Mouse (Mus musculus) T-cell, adult 2 months (primary cell): ENCODE results near the gene Ints6.
"Not testable (repeated sequence)": the region's sequence is repeated elsewhere in the genome, so short reads cannot be mapped to it uniquely, and the experiment has no call there.

Experiments used
- DNase-seq: peaks from one replicate; pipeline ENCODE4 v3.0.0; 2022; ENCODE audit warnings: low spot score

Gene Ints6

DNA sequence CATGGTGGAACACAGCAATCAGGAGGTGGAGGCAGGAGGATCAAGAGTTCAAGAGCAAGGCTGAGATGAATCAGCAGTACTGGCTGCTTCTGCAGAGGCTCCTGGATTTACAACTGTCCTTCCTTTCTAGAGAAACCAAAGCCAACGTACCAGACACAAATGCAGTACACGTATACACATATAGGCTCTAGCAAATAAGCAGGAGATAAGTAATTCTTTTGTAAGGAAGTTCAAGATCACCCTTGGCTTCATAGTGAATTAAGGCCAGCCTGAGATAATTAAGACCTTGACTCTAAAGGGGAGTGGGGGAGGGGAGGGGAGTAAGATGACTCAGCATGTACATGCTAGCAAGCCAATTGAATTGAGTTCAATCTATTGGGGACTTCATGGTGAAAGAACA is 9.5 kb downstream of the Ints6 start:
- no peak for DNase-seq

DNA sequence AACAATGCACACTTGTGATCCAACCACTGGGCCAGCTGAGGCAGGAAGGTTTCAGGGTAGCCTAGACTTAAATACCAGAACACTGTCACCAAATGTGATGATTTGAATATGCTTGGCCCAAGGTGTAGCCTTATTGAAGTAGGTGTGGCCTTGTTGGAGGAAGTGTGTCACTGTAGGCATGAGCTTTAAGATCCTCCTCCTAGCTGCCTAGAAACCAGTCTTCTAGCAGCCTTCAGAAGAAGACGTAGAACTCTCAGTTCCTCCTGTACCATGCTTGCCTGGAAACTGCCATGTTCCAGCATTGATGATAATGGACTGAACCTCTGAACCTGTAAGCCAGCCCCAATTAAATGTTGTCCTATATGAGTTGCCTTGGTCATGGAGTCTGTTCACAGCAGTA is 25.3 kb downstream of the Ints6 start:
- DNase-seq, result no peak

DNA sequence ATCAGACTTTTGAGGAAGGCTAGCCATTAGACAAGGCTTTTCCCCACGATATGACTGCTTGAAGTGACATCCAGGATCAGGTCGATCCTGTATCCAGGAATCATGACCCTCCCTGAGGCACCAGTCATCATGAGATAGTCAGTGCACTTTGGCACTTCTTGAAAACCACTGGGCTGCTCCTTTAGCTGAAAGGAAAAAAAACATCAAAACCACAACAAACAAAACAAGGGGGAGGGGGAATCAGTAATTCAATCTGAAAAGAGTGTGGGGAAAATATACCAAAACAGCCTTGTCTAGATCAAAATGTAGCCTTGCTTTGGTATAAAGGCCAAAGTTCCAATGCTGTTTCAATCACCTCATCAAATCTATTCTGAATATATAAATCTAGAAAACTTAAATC is 27.3 kb downstream of the Ints6 start:
- no peak for DNase-seq

DNA sequence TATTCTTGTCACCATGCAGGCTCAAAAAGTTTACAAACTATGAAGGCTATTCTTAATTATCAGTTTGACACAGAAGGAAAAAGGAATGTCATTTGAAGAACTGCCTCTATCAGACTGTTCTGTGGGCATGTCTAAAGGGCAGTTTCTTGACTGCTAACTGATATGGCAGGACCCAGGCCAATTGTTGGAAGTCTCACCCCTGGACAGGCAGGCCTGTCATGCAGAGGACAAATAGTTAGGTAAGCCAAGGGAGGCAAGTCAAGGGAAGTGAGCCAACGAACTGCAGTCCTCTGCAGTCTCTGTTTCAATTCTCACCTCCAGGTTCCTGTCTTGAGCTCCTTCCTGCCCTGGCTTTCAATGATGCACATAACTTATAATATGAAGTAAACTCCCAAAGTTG is 29.1 kb downstream of the Ints6 start:
- no peak for DNase-seq

DNA sequence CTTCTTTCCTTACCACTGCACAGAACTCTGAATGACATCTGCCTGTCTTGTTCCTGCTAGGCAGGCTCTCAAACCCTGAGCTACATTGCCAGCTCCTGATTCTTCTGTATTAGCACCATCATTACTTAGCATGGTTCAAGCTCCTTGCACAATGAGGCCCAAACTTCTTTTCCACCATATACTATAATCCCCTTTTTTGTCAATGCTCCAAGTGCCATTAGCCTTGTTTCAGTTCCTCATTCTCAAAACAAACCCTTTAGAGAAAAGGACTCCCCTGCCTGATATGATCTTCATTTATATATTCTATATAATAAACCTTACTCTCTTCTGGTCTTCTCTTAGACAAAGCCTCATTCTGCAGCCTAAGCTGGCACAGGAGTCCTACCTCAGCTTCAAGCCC is 36.4 kb downstream of the Ints6 start:
- DNase-seq, result no peak

DNA sequence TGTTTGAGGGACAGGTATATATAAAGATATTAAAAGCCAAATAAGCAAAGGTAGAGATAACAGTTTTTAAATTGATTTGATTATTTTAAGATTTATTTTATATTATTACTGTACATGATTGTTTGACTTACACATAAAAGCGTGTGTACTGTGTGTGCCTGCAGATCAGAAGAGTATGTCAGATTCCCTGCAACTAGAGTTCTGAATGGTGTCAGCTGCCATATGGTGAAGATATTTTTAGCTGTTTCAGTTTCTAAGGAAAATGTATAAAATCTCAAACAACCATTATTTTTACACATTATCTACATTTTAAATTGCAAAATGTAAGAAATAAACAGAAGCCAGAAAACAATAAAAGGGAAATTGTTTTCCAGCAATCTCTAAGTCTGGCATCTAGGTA is 39.3 kb downstream of the Ints6 start:
- DNase-seq, result no peak

DNA sequence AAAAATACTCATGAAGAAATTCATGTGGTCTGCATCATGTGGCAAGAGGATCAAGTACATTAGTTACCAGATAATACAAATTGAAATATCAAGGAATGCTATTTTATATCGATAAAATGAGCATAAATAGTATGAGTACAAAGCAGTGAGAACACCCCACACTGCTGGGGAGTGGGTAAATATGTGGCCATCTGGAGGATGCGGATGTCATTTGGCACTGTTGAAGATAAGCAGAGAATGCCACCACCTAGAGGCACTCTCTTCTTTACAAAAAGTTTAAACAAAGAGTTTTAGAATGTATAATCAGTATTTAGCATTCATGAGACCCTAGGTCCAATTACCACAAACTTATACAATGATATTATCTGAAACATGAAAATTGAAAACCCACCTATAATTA is 42.8 kb downstream of the Ints6 start:
- DNase-seq, result no peak

DNA sequence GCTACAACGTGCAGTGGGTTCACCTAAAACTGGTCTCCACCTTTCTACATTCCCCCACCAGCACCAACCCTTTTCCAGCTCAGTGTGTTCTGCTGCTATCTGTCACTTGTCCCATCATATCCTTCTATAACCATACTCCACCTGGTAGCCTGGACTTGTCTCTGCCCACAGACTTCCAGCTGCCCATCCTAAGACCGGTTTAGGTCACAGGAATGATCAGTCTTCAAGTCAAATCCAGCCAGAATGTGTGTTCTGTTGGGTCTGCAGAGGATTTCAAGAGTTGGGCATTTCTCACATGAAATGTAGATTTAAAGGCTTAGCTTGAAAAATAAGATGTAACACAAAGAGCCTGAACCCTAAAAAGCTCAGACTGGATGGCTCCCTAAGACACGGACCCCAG is 87.3 kb downstream of the Ints6 start:
- no peak for DNase-seq

DNA sequence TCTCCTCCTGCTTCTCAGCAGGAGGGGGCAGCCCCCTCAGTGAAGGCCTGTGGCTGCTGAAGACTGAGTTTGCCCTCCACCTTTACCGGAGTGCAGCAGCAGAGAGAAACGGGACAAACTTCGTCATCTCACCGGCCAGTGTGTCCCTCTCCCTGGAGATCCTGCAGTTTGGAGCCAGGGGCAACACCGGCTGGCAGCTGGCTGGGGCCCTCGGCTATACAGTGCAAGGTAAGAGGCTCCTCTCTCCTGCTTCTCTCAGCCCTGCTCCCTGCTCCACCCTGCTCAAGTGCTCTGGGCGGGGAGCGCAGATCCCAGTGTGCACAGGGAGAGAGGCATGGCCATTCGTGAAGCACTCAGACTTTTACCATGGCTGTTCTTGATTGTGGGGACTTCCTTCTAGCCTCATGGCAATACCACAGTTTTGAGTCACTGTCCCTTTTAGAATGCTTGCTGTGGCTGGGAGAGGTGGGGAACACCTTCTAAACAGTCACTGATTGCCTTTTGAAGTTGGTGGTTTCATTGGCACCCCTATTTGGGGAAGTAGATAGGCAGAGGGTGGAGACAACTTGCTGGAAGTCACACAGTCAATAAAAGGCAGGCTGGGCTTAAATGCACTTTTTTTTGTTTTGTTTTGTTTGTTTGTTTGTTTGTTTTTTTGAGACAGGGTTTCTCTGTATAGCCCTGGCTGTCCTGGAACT is 95.8 kb downstream of the Ints6 start:
- DNase-seq, result no peak

DNA sequence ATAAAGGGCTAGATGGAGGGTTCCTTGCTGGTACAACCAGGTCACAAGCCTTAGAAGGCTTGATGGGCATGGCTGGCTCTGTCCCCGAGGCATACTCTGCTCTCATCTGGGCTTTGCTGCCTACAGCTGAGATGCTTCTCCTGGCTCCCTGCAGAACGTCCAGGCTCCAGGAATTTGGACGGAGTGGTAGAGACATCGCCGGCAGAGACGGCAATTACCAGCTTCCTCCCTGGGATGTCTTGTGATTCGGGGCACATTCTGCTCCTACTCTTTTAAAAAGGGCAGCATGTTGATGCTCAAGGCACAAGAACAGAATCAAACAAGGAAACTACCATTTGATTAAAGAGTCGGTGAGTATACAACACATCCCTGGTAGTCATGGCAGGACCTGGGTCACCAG is 97.6 kb downstream of the Ints6 start, which contains the start of gene Serpine3:
TSS of gene Serpine3 (plus strand) at position 301 of the 400 bp plus-strand sequence.
- no peak for DNase-seq

DNA sequence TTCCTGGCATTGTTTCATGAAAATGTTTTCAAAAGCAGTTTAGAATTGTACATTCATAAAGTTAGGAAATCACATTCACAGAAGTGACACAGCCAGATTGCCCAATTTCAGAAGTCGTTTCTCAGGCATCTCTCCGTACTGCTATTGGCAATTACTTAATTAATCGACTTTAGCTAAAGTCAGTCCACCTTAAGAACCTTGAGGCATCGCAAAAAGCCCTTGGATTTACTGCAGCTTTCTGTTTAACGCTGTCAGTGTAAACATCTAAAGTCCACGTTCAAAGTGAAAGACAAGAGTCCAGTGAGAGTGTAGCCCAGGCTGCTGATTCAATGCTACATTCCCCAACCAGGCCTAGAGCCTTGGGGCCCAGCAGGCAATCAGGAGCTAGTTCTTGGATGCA is 98.6 kb downstream of the Ints6 start:
- DNase-seq, result no peak

DNA sequence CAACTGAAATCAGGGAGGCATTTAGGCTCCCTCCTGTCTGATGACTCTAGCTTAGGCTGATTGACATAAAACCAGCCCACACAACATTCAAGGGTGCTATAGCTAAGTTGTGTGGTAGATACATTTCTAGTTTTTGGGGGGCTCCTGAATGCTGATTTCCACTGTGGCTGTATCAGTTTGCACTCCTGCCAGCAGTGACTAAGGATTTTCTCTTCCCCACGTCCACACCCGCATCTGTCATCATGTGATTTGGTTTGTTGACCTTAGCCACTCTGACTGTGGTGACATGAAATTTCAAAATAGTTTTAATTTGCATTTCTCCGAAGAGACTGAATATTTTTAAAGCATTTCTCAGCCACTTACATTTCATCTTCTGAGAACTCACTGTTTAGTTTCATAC is 103.5 kb downstream of the Ints6 start:
- DNase-seq, result no peak

DNA sequence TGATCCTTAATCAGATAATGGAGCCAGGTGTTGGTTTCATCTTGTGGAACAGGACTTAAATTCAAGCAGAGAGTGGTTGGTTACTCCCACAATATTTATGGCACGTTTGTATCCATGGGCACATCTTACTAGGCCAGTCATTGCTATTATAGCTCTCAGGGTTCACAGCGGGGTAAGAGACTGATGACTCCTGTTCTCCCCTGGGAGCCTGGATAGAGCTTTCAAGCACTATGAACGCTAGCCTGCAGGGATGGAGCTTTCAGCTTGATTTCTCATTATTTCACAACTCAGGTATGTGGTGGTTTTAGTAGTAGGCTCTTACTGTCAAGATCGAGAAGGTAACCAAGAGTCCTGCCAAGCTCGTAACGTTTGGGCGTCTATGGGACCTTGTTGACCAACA is 105.0 kb downstream of the Ints6 start:
- DNase-seq, result no peak

DNA sequence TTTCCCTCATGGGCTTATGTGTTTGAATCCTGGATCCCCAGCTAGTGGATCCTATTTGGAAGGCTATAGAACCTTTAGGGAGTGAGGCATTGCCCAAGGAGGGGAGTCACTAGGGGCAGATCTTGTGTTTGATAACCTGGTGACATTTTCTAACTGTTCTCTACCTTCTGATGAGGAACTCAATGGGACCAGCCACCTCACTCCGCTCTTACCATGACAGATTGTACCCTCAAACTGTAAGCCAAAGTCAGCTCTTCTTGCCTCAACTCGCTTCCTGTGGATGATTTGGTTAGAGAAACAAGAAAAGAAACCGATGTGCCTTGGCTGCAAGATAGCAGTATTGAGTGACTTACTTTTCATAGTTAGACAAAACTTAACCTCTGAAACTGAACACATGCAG is 109.2 kb downstream of the Ints6 start:
- DNase-seq, result no peak

DNA sequence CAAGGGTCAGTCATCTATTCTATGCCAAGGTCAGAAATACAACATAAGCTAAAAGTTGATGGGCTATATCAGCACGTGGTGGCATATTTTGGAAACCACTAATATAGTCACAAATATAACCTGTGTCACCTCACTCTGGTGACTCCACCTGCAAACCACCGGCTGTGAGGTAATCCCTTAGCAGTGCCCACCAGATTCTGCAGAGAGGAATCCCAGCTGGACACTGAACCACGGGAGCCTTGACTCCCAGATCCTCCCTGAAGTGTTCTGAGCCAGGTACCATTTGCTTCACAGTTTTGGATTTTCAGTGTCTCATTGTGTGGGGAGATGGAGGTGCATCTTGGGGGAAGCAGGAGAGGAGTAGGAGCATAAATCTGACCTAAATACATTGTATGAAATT is 110.6 kb downstream of the Ints6 start:
- no peak for DNase-seq

DNA sequence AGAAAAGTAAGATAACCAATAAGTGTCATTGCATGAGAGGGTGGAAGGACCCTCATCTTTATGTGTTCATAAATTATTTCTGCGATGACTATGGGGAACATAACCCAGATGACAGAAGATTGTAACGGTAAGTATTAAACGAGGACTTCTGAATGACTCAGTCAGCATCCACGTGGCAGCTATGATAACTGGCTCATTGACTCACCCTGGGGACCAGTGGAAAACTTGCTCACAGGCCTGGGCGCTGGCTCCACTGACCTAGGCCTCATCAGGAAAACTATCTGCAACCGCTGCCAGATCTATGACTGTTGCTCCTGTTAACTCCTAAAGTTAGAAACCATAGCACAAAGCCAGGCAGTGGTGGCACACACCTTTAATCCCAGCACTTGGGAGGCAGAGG is 112.6 kb downstream of the Ints6 start:
- no peak for DNase-seq

DNA sequence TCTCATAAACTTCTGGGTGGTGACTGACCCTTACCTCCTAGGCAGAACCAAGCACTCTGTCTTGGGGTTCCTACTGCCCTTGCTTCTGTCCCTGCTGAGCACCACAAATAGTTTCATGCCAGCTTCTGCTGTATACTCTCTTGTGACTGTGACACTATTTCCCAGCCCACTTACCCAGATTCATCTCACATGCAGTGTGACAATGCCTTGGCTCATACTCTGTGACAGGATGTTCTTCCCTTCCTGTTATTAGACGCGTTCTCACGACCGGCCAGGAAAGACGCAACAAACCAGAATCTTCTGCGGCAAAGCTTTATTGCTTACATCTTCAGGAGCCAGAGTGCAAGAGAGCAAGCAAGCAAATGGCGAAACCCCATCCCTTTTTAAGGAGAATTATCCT is 118.6 kb downstream of the Ints6 start:
- DNase-seq, result not testable (repeated sequence)

DNA sequence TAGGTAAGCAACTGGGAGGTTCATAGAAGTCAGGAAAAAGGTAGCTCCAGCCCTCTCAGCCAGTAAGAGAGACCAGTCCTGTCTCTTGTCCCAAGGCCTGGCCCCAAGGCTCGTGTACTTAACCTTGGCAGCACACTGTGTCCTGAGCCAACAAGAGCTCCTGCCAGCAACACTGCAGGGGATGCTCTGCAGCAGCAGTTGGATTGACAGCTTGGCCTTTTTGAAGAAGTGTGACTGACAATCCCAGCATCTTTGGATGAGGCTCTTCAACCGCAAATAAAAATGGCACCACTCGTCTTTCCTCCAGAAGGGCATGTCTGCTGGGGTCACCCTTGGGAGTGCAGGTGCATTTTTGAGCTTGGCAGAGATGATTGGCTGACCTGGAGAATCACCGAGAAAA is 120.6 kb downstream of the Ints6 start:
- DNase-seq, result no peak

DNA sequence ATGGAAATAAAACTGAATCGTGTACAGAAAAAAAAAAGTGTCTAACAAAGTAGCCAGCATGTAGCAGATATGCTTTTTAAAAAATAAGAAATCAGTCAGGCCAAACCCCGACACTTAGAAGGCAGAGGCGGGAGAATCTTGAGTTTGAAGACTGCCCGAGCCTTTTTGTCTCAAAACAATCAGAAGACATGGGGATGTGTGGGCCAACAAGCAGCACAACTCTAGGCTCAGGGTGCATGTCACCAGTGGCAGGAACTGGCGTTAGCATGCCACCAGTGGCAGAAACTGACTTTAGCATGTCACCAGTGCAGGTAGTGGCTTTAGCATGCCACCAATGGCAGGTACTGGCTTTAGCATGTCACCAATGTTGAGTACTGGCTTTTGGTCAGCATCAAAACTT is 121.4 kb downstream of the Ints6 start:
- no peak for DNase-seq

DNA sequence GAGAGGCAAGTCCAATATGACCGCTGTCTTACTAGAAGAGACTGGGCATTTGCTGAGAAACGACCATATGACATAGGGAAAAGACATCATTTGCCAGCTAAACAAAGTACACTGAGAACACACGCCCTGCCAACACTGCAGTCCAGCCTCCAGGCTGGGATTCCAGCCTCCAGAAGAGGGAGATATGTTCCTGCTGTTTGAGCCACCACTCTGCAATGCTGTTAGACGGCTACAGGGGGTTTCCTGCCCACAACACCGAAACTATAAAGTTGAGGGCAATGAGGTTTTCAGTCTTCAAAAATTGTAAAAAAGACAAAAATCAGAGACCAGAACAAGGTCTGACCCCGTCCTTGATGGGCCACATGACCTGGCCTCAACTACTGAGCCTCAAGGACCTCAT is 121.9 kb downstream of the Ints6 start:
- DNase-seq, result no peak

DNA sequence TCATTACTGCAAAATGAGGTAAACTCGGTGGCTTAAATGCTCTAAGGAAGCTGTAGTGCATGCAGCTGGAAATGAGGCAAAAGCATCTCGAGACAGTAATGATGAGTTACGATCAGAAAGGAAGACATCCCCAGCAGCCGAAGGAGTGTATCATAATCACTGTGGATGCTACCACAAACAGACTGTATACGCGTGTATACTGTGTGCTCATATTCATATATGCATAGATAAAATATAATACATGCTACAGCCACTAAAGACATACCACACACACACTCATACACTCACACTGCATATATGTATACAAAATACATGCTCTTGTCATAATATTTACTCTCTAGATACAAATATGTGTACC is 122.6 kb downstream of the Ints6 start:
- no peak for DNase-seq

DNA sequence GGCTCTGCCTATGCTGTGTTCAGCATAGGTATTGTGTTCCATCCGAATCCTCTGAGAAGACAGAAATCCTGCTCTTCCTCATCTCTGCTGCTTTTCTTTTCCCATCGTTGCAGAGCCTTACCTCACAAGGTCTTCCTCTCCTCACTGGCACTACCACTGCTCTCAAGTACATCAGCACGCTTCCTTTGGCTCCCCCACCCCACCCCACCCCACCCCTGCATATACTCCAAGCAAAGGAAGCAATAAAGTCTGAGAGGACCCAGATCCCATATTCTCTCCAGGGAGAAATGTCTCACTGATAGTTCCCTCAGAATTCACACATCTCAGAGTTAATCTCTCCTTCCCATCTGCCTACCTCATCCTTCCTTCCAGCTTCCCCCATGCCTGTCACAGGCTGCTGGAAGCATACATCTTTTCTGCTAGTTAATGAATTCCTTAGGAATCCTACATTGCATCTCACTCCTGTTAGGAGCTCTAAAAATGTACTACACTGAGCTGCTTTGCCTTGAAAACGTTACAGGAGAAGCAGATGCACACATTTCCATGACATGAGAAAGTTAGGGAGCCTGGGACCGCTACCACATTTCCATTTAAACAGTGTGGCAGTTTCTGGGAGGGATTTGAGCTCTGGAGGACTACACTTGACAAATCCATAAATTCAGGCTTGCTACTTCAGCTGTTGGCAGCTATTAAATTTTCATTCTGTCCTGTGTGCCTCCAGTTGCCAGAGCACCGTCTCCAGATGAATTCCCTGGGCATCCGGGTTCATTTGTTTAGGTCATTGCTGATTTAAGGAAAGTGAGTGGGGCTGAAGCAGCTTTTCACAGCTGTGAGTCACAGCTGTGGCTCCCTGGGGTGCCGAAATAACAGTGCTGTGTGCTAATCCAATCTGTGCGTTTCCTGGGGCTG is 123.3 kb downstream of the Ints6 start:
- DNase-seq, result no peak

DNA sequence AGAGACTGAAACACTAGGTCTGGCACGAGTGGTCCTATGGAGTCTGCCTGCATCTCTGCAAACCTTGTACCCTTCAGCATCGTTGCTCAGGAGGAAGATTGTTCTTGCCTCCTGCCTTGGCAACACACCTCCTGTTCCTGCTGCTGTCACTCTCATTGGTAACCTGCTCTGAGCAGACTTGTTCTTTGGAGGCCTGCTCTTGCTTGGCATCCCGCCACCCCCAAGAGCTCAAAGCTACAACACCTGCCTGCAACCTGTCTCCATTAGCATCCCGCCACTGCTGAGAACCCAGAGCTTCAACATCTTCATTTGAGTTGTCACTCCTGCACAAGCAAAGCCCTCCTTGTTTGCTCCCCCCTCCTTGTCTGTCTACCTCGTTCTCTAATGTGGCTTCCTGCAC is 133.0 kb downstream of the Ints6 start:
- DNase-seq, result no peak
